Mouse (Mus musculus) liver, embryonic 14.5 days (tissue): ENCODE data around the gene Slc16a6. TPM values are rescaled to one million over a fixed set of nuclear protein-coding genes. Genes with fewer than 3 reads are reported as not detected.

Experiments used
- ATAC-seq: fragments of 200-750 bp; cut with Nextera tagmentation; 2 replicates; pipeline ENCODE4 v1.8.0; 2017; ENCODE audit warnings: moderate number of reproducible peaks, mild to moderate bottlenecking, moderate library complexity; ENCODE audit not compliant: insufficient read depth
- DNase-seq, 3 experiments: peaks; one replicate each; pipeline ENCODE4 v3.0.0-alpha.2; 2012 to 2013; ENCODE audit warnings: low read depth in 3 of 3, low spot score in 3 of 3
- H3K27ac ChIP-seq: fragments of 300-500 bp; sonication (generic); 2 replicates; pipeline ENCODE4 v1.5.1; 2014; ENCODE audit warnings: moderate library complexity, mild to moderate bottlenecking, control low read depth, inconsistent platforms
- H3K27me3 ChIP-seq: fragments of 300-500 bp; sonication (generic); 2 replicates; pipeline ENCODE4 v1.6.1; 2014; ENCODE audit warnings: mild to moderate bottlenecking, low read length, moderate library complexity; ENCODE audit not compliant: control insufficient read depth, insufficient read depth
- H3K36me3 ChIP-seq: fragments of 300-500 bp; sonication (generic); replicated peaks from 2 replicates; pipeline ENCODE4 v1.6.1; 2014; ENCODE audit warnings: low read depth; ENCODE audit not compliant: control insufficient read depth, insufficient read depth
- H3K4me1 ChIP-seq, 2 experiments: fragments of 200-500 bp in 1 of 2; fragments of 300-500 bp in 1 of 2; sonication (generic) in 1 of 2; replicated peaks; 2 replicates each; pipeline ENCODE4 v1.6.1; 2012 to 2014; ENCODE audit warnings: antibody characterized with exemption in 1 of 2, inconsistent platforms in 1 of 2, low read length in 1 of 2; ENCODE audit not compliant: control insufficient read depth in 2 of 2, insufficient read depth in 2 of 2
- H3K4me2 ChIP-seq: fragments of 300-500 bp; sonication (generic); 2 replicates; pipeline ENCODE4 v1.6.1; 2014; ENCODE audit warnings: low read depth, mild to moderate bottlenecking, control low read depth, moderate library complexity
- H3K4me3 ChIP-seq, 2 experiments: fragments of 200-500 bp in 1 of 2; fragments of 300-500 bp in 1 of 2; sonication (generic) in 1 of 2; 2 replicates each; pipeline ENCODE4 v1.5.1; 2012 to 2014; ENCODE audit warnings: low read depth in 2 of 2, low read length in 2 of 2, mild to moderate bottlenecking in 2 of 2, control low read depth in 1 of 2, inconsistent platforms in 1 of 2, moderate library complexity in 1 of 2; ENCODE audit not compliant: insufficient read depth in 1 of 2
- H3K9ac ChIP-seq: fragments of 300-500 bp; sonication (generic); replicated peaks from 2 replicates; pipeline ENCODE4 v1.6.1; 2014; ENCODE audit warnings: mild to moderate bottlenecking, control low read depth, moderate library complexity
- H3K9me3 ChIP-seq: fragments of 300-500 bp; sonication (generic); 2 replicates; pipeline ENCODE4 v1.6.1; 2016; ENCODE audit warnings: low read length, mixed read lengths; ENCODE audit not compliant: control insufficient read depth
- CTCF ChIP-seq: IDR thresholded peaks from 2 replicates; pipeline ENCODE4 v1.5.1; 2016; ENCODE audit warnings: antibody characterized with exemption, low read depth, control low read depth
- EP300 ChIP-seq: IDR thresholded peaks from 2 replicates; pipeline ENCODE4 v1.6.1; 2016; ENCODE audit warnings: antibody characterized with exemption, low read depth
- WGBS: fragments of 180-500 bp; shearing (Covaris S2); extraction: QIAGEN DNeasy Blood & Tissue Kit; methylation state at CpG from one replicate; pipeline ENCODE4 v1.1.7; 2014; ENCODE audit not compliant: insufficient replicate concordance; 5-methylcytosine and 5-hydroxymethylcytosine counted together
- polyA plus RNA-seq, 2 experiments: library from polyadenylated mRNA; depleted of rRNA in 1 of 2; stranded (reverse) in 1 of 2; unstranded in 1 of 2; fragments of >200 nt; fragmentation: Nextera tagmentation in 1 of 2; extraction: Ambion mirVana in 1 of 2; gene quantifications; 2 replicates each; pipeline versions ENCODE4 v1.2.1 to v1.2.3; 2012 to 2014

Slc16a6 gene
- polyA plus RNA-seq, 2 experiments = 8.0 to 39.5 TPM

- DNase-seq (no peak), ATAC-seq (no peak)
- H3K4me3 ChIP-seq = no peak overlapping the region
- WGBS = 54% methylated on average over 1 of the region's 1 CpGs
- H3K4me1 ChIP-seq = peaks cover 0 to 13% of the 10 kb centered on the region in 2 experiments; a peak in 3 of 4 replicates
- no peaks in the 10 kb centered on the region for H3K9me3 ChIP-seq
- no peak overlapping the region for H3K9ac ChIP-seq
- H3K27me3 ChIP-seq = no peaks in the 10 kb centered on the region
- TF ChIP-seq EP300 (no peak), CTCF (no peak)
- no peaks in the 10 kb centered on the region for H3K36me3 ChIP-seq
- no peak overlapping the region for H3K4me2 ChIP-seq
- H3K27ac ChIP-seq = no peak overlapping the region
These were observed 13.7 kb upstream of the Slc16a6 start for GRCm38 (mm10) chr11:109487111-109487510.

GRCm38 (mm10) chr11:109485398-109486045, 12.1 kb upstream of the Slc16a6 start:
- TF ChIP-seq CTCF (no peak), EP300 (no peak)
- Histone ChIP-seq H3K27me3 (no peaks in the 10 kb centered on the region), H3K27ac (no peak overlapping the region), H3K36me3 (no peaks in the 10 kb centered on the region), H3K9ac (no peak overlapping the region), H3K4me2 (no peak overlapping the region), H3K4me3 (no peak overlapping the region), H3K4me1 (peaks cover 0 to 14% of the 10 kb centered on the region in 2 experiments; a peak in 2 of 4 replicates), H3K9me3 (no peaks in the 10 kb centered on the region)
- DNase-seq (no peak), ATAC-seq (no peak)
- 82% methylated on average over 15 of the region's 15 CpGs for WGBS

- ATAC-seq (no peak), DNase-seq (no peak)
- TF ChIP-seq EP300 = no peak
- TF ChIP-seq CTCF = no peak
- peaks cover 5 to 27% of the 10 kb centered on the region in 2 experiments; a peak in 3 of 4 replicates for H3K4me1 ChIP-seq
- no peak overlapping the region for H3K9ac ChIP-seq
- no peak overlapping the region for H3K4me2 ChIP-seq
- H3K4me3 ChIP-seq = no peak overlapping the region
- H3K9me3 ChIP-seq = no peaks in the 10 kb centered on the region
- WGBS = 50% methylated on average over 8 of the region's 8 CpGs
- no peaks in the 10 kb centered on the region for H3K27me3 ChIP-seq
- no peaks in the 10 kb centered on the region for H3K36me3 ChIP-seq
- no peak overlapping the region for H3K27ac ChIP-seq
These were observed 7.0 kb upstream of the Slc16a6 start for GRCm38 (mm10) chr11:109480440-109480839.

- no peak overlapping the region for H3K27ac ChIP-seq
- no peak overlapping the region for H3K4me3 ChIP-seq
- no peak for DNase-seq
- H3K9ac ChIP-seq = no peak overlapping the region
- ATAC-seq = no peak
- 46% methylated on average over 16 of the region's 16 CpGs for WGBS
- no peaks in the 10 kb centered on the region for H3K27me3 ChIP-seq
- no peaks in the 10 kb centered on the region for H3K36me3 ChIP-seq
- TF ChIP-seq EP300 (no peak), CTCF (no peak)
- H3K4me1 ChIP-seq = peaks cover 5 to 26% of the 10 kb centered on the region in 2 experiments; a peak in 3 of 4 replicates
- no peaks in the 10 kb centered on the region for H3K9me3 ChIP-seq
- no peak overlapping the region for H3K4me2 ChIP-seq
These were observed 6.3 kb upstream of the Slc16a6 start for GRCm38 (mm10) chr11:109479575-109480285.

- no peaks in the 10 kb centered on the region for H3K36me3 ChIP-seq
- peak overlapping the region; percentile 41 for H3K27ac ChIP-seq
- no peak for ATAC-seq
- H3K9me3 ChIP-seq = no peaks in the 10 kb centered on the region
- H3K4me2 ChIP-seq = no peak overlapping the region
- H3K4me3 ChIP-seq = no peak overlapping the region
- TF ChIP-seq CTCF (no peak), EP300 (no peak)
- DNase-seq = no peak
- H3K27me3 ChIP-seq = no peaks in the 10 kb centered on the region
- 68% methylated on average over 16 of the region's 16 CpGs for WGBS
- peaks cover 8 to 31% of the 10 kb centered on the region in 2 experiments; a peak in 3 of 4 replicates for H3K4me1 ChIP-seq
- H3K9ac ChIP-seq = no peak overlapping the region
These were observed 4.4 kb upstream of the Slc16a6 start for GRCm38 (mm10) chr11:109477606-109478380.
